Mouse (Mus musculus) layer of hippocampus, postnatal 36 days (tissue): ENCODE data around the gene Vgll4. TPM values are rescaled to one million over a fixed set of nuclear protein-coding genes. Genes with fewer than 3 reads are reported as not detected.

Experiments
- DNase-seq, 2 experiments: peaks; one replicate each; pipeline ENCODE4 v3.0.0; 2022
- total RNA-seq, 2 experiments: library from RNA; stranded (reverse); gene quantifications; 2 replicates each; pipeline ENCODE4 v1.2.3; 2021

The Vgll4 gene
- total RNA-seq, 2 experiments from 2014 or later: 43.2 to 48.8 TPM

DNA sequence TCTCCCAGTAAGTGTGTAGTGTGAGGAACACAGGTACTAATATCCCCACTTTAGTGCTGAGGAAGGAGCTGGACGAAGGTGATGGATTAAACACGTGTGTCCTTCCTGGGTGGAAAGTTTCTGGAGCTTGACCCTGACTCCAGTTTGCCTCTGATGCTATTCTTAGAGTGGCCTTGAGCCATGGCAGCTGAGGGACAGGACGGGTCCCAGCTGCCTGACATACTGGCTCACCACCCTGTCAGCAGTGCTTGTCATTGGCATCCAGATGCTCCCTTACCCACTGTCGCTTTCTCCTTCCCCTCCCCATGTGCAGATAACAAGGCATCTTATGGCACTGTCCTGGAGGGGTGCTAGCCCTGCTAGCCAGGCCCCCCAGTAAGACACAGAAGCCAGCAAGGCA is 130.9 kb downstream of the Vgll4 start:
- no peak for DNase-seq

GRCm38 (mm10) chr6:114836433-114836832 is 133.4 kb downstream of the Vgll4 start:
- no peak for DNase-seq

DNA sequence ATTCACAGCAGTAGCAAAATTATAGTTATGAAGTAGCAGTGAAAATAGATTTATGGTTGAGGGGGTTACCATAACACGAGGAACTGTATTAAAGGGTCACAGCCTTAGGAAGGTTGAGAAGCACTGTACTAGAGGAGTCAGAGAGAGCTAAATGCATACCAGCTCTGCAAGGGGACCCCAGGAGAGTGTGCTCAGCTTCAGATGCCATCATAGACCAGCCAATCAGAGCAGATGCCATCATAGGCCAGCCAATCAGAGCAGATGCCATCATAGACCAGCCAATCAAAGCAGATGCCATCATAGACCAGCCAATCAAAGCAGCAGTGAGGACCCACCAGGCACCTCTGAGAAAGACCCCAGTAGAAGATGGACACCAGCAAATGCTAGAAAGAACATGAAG is 134.0 kb downstream of the Vgll4 start:
- DNase-seq: no peak

GRCm38 (mm10) chr6:114835344-114835743 is 134.4 kb downstream of the Vgll4 start:
- no peak for DNase-seq

DNA sequence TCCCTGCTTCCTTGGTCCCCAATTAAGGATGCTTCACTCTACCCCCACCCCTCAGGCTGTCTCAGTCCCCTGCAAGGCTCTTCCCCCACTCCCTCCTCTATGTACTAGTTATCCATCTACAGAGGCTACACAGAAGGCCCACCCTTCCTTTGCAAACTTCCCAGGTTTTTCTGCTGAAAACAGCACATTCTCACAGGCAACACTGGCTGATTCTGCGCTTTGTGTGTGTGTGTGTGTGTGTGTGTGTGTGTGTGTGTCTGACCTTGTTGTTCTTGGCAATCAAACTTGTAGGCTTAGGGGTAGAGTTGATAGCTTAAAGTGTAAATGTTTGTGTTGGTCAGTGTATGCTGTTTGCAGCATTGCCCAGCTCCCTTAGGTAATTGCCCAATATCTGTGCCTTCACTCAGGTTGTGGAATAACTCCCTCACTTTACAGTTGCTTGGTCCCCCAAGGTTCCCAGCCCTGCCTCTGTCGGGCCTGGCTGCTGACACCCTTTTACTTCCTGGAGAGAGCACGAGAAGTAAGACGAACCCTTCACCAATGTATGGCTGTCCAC is 135.9 kb downstream of the Vgll4 start:
- no peak for DNase-seq

- no peak for DNase-seq
These were observed 136.6 kb downstream of the Vgll4 start for GRCm38 (mm10) chr6:114833058-114833685.

GRCm38 (mm10) chr6:114831807-114832206 is 138.0 kb downstream of the Vgll4 start:
- no peak for DNase-seq

- DNase-seq: no peak
These were observed 139.9 kb downstream of the Vgll4 start for GRCm38 (mm10) chr6:114829660-114830438.

DNA sequence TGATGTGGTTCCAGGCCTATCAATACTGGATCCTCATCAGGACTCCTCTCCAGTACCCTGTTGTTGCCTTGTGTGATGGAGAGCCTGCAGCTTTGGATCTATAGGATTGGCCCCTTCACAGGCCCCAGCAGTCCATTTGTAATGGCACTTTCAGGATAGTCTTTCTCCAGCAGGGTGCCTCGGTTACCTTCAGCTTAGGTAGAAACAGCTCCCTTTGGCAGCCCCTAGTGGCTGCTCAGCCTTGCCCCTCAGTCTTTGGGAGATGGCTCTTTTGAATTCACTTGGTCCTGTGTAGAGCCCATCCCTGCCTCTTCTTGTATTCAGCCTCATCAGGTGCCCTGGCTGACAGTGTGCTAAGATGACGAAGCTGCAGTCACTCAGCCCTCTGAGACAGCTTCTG is 142.9 kb downstream of the Vgll4 start:
- DNase-seq: no peak

GRCm38 (mm10) chr6:114821646-114822045 is 148.1 kb downstream of the Vgll4 start:
- no peak for DNase-seq

- DNase-seq: no peak
These were observed 149.8 kb downstream of the Vgll4 start for GRCm38 (mm10) chr6:114819971-114820481.

- no peak for DNase-seq
These were observed 151.3 kb downstream of the Vgll4 start for GRCm38 (mm10) chr6:114818471-114818870.

GRCm38 (mm10) chr6:114817948-114818347 is 151.8 kb downstream of the Vgll4 start:
- DNase-seq: no peak

- DNase-seq: no peak
These were observed 154.7 kb downstream of the Vgll4 start for GRCm38 (mm10) chr6:114814882-114815650.

DNA sequence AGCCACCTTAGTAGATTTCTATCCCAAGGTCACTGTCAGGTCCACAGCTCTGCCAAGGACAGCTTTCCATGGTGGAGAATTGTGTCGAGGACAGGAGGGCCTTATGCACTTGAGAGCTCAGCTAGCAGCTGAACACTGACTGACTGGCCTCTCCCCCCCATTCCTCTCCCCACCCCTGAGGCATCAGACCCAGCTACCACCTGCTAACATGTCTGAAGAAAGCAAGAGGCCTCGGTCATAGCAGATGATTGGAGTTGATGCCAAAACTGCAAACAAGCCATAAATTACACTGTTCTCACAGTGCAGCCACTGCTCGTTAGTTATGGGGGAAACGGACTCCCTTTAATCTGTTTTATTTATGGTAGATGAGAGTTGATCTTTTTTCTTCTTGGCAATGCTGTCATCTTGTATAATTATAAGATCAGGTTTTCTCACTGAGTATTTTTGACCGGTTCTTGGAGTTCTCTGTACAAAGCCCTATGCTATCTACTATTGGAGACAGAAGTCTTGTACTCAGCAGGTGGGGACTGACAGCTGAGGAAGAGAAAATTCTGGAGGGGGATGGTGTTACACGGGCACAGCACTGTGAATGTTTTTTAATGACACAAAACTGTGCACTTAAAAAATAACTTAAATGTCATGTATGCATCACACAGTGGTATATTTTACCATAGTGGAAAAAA is 155.5 kb downstream of the Vgll4 start:
- DNase-seq: no peak

- no peak for DNase-seq
These were observed 157.0 kb downstream of the Vgll4 start for GRCm38 (mm10) chr6:114812779-114813178.

- DNase-seq: no peak
These were observed 157.5 kb downstream of the Vgll4 start for GRCm38 (mm10) chr6:114812322-114812721.

Other genes starting within 250 kb of the Vgll4 start
- 10 to 100 TPM; 16.2 to 17.3 TPM for gene Tamm41, start 67.9 kb upstream of the Vgll4 start, total RNA-seq
- 100 to 1,000 TPM; 574 to 635 TPM for gene Syn2, start 164.9 kb upstream of the Vgll4 start, total RNA-seq